Mouse (Mus musculus) WW6 (cell line): ENCODE measurements around the gene Uchl5.

ENCODE experiments used
- DNase-seq: peaks from one replicate; pipeline ENCODE4 v3.0.0-alpha.2; 2013; ENCODE audit warnings: low read depth, low spot score

Gene Uchl5

DNA sequence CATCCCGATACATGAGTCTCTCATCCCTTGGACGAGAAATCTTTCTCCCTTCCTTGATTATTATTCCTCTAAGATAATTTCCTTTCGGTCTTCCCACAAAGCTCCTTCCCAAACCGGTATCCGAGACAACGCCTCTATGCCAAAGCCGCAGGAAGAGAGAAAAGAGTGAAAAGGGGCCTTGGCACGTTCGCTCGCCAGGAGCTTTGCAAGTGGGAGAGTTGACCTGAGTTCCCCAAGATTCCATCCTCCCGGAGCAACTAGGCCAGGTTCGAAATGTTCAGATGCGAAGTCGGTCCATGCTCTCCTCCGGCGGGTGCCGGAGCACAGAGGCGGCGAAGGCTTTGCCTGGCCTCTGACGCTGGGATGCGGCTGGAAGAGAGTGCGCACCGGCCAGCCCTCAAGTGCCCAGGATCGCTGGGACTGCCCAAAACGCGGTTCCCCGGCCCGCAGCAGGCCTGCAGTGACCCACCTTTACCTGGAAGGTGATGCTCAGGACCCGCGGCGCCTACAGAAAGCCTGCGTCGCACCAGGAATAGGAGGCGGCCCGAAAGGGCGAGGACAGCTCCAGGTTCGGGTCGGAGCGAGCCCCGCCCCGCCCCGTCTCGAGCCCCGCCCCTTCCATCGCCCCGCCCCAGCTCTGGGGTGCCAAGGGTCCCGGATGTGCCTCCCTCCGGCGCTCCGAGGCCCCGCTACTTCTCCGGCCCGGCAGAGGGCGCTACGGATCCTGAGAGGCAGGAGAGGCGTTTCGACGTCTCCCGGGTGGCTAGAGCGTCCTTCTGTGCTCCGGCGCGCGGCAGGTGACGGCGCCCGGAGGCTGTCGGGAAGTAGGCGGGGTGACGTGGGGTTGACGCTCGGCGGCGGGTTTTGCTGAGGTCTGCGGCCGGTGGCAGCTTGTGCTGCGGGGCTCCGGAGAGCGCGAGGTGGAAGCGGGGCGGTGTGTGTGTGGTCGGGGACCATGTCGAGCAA is at the start of gene Uchl5, which contains the start of gene Trove2:
TSS of gene Uchl5 (plus strand) at position 827 of the 966 bp plus-strand sequence.
TSS of gene Trove2 (minus strand) at position 623 of the 966 bp plus-strand sequence.
- peak; percentile 94 for DNase-seq

DNA sequence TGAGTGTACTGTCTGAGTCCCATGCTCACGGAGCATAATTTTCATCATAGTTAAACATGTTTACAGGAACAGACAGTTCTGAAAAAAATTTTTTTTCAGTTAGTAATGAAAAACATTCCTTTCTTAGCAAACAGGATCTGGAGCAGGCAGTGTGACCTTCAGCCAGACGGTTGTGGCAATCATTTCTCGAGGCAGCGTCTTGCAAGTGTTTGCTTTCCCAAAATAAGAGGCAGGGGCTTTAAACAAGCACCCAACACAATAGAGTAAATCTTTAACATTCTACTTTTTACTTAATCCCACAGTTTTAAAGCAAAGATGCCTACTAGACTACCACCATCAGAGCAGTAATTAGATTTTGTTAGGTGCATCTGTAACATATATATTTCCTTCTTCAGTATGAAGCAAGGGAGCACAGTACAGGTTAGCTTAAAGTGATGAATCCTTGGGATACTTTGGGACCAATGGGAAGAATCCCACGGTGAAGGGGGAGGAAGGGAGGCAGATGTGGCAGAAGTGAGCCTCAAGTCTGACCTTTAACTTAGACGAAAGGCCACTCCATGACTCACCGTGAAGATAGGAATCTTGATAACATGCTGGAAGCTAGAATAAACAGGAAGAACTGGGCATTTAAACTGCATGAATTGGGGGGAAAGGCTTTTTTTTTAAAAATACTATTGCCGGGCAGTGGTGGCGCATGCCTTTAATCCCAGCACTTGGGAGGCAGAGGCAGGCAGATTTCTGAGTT is 49.2 kb upstream of the Uchl5 start:
- no peak for DNase-seq

DNA sequence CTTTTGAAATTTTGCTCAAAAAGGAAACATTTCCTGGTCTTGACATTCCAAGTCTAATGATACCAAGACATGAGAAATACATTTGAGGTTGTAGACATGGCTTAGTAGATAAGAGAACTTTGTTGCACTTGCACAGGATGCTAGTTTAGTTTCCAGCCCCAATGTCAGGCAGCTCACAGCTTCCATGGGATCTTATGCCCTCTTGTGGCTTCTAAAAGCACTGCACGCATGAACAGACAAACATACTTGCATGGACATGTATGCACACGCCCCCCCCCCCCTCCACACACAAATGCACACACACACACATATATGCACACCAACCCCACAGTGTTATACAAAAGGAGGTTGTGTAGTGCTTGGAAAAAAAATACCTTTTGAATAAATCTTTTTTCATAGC is 46.2 kb upstream of the Uchl5 start:
- DNase-seq = no peak

DNA sequence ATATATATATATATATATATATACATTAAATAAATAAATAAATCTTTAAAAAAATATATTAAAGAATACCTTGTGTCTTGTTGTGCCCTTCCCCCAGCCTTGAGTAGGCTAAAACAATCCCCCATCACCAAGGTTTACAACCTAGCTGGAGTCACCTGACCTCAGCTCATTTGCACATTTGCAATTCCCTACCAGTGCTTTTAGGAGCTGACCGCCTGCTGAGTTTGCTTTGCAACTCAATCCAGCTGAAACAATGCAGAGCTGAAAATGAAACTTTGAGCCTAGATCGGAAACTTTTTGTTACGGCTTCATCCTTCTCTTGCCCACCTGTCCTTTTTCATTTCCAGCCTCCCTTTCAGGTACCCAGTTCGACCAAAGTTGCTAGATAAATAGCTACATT is 45.4 kb upstream of the Uchl5 start:
- DNase-seq = no peak

DNA sequence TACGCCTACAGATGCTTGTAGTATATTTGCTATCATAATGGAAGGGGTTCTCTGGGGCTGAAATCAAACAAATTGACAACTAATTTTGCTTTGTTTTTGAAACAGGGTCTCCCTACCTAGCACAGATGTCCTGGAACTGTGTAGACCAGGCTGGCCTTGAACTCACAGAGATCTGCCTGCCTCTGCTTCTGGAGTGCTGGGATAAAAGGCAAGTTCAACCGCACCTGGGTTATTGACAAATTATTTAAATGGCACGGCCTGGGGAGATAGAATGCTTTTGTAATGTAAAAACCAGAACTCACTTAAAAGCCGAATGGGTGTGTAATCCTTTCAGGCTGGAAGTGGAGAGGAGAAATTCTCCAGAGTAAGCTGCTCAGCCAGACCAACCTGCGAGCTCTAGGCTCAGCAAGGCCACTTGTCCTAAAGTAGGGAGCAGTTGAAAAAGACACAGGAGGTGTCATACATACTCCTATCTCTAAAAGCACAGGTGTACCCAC is 43.1 kb upstream of the Uchl5 start:
- DNase-seq = no peak

DNA sequence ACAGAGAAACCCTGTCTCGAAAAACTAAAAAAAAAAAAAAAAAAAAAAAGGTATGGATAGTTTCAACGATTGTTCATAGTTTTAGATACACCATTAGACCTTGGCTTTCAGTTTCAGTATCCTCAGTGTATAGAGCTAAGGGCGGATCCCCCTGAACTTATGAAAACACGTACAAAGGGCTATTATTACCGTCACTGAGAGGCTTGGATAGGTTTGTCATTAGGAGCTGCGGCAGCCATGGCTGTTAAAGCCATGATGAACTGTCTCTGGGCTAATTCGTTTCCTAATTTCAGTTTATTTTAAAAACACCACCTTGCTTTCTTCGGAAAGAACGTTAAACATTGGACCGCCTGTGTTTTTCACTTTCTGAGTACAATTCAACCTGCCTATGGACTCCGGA is 38.3 kb upstream of the Uchl5 start:
- DNase-seq = no peak

DNA sequence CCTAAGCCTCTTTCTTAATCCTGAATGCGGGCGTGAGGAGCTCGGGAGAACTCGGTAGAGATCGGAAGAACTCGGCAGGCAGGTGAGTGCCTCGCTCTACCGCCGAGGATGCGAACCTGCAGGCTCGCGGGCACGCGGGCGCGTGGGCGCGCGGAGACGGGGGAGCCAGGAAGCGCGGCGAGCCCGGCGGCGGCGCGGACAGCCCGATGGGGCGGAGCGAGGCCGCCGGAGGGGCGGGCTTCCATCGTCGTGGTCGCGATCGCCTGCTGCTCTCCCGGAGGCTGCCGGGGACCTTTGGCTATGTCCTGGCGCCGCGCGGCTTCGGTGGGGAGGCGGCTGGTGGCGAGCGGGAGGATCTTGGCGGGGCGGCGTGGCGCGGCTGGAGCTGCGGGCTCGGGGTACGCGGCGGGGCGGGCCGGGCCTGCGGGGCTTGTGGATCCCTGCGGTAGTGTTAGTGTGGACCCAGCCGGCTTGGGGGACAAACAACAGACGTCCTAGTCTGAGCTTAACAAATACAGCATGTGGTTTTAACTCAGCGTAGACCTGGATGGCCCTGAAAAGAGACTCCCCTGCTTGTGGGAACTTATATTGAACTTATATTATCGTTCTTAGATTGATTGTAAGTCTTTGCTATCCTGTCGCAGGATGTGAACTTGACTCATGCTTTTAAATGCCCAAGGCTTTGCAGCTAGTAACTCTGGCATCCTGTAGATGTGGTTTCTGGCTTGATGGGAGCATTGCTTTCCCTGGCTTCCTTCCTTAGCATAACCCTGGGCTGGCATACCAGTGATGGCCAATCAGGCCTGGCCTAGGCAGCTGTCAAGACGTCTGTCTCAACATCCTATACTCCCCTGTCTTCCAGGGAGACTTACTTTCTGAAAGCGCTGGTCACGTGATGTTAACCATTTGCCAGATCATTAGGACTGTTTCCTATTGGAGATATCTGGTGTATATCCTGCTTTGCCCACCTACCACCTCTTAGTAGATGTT is 37.4 kb upstream of the Uchl5 start:
- DNase-seq = no peak

DNA sequence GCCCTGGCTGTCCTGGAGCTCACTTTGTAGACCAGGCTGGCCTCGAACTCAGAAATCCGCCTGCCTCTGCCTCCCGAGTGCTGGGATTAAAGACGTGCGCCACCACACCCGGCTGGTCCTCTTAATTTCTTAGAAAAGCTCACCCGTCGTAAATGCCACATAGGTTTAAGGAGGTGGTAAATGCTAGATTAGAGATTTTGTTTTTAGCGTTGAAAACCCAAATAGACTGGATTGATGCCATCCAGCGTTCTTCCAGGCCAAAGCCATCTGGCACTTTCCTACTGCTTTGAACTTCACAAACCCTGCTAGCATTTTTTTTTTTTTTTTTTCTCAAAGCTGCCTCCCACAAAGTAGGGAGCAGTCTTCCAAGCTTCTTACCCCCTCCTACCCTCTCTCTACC is 36.5 kb upstream of the Uchl5 start:
- DNase-seq = no peak

DNA sequence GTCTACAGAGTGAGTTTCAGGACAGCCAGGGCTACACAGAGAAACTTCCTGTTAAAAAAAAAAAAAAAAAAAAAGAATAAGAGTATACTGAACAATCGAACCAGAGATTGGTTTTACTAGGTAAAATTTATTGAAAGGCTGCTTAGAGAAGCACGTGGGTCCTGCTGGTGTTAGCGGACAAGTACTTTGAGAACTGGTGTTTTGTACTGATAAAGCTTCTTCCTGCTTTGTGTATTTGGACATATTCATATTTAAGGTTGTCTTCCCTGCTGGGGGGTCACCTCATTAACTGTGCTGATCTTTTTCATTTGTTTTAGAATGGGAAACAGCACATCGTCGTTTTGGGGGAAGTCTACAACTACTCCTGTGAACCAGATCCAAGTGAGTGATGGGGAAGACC is 35.7 kb upstream of the Uchl5 start:
- no peak for DNase-seq

DNA sequence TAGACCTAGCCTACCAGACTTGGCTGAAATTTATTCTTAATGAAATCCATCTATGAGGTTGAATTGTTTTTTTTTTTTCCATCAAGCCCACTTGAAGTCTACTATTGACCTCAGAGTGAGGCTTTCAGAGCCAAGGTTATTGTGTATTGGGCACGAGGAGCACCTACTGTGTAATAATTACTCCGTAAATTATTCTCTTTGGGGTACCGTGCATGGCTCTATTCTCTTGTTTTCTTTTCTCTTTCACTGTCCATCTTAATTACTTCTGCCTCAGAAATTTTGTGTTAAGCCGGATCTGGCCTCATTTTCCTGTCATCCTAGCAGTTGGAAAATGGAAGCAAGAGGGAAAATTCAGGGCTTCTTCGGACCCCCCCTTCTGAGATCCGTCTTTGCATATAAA is 34.9 kb upstream of the Uchl5 start:
- no peak for DNase-seq

DNA sequence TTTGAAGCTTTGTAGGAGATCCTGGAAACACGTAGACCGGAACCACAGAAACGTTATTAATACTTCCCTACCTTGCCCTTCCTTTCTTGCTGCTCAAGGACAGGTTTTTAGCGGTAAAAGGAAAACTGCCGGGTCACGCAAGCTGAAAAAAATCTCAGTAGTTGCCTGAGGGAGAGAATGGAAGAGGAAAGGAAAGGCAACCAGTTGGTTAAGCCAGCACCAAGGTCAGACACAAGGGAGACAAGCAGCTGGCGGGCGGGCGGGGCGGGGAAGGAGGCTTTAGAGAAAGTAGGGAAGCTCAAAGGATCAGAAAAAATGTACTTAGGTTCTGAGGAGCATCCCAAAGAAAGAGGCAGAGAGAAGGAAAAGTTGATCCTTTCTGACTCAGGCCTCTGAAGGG is 31.2 kb upstream of the Uchl5 start:
- DNase-seq = no peak

DNA sequence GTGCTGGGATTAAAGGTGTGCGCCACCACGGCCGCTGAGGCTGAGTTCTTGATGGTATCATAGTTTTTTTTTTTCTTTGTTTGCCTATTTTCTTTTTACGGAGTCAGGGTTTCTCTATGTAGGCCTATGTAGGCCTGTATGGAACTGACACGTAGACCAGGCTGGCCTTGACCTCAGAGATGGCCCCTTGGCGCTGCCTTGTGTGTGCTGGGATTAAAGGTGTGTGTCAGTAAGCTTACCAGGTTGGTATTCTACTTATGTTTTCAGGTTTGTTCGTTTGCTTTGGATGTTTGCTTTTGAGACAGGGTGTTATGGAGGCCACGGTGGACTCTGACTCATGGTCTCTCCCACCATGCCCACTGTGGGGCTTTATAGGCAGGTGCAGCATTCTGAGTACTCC is 14.9 kb upstream of the Uchl5 start:
- no peak for DNase-seq

DNA sequence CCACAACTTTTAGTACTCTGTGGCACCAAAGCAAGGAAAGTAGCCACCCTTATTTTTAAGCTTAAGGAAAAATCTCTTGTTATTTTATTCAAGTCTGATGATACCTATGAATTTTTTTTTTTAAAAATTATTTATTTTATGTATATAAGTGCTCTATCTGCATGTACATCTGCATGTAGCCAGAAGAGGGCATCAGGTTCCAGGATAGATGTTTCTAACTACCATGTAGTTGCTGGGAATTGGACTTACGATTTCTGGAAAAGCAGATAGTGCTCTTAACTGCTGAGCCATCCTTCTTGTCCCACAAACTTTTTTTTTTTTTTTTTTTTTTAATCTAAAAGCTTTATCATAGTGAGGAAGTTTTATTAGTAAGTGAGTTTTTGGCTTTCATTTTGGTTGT is 12.6 kb upstream of the Uchl5 start:
- DNase-seq = no peak

DNA sequence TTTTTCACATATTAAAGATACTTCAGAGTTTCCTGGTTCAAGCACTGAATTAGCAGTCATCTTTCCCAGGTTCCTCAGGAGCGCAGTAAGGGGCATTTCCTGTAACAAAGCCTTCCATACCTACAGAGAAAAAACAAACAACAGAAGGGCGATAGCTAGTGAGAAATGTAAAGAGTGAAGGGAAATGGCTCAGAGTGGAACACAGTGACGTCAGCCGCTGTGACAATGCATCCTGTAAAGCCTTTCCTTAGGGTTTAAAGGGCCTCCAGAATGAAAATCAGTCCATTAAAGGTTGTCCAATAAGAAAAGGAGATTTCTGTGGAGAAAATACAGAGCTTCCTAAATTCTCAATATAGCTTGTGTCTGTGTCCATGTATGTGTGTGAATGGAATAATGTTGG is 11.3 kb upstream of the Uchl5 start:
- no peak for DNase-seq

DNA sequence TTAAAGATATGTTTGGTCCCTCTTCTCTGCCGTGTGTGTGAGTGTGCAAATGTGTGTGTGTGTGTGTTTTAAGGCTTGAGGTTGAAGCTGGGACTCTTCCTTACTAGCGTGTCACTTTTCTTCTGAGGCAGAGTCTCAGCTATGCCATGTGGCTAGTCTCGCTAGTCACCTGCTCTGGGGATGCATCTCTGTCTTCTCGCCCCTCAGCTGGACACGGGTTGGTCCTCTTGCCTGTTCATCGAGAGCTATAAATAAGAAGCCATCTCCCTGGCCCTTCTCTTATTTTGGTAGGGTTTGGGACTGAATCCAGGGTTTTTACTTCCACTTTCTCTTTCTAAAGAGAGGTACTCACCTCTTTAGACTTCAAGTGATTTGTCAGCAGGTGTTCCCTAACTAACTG is 10.8 kb upstream of the Uchl5 start:
- no peak for DNase-seq

DNA sequence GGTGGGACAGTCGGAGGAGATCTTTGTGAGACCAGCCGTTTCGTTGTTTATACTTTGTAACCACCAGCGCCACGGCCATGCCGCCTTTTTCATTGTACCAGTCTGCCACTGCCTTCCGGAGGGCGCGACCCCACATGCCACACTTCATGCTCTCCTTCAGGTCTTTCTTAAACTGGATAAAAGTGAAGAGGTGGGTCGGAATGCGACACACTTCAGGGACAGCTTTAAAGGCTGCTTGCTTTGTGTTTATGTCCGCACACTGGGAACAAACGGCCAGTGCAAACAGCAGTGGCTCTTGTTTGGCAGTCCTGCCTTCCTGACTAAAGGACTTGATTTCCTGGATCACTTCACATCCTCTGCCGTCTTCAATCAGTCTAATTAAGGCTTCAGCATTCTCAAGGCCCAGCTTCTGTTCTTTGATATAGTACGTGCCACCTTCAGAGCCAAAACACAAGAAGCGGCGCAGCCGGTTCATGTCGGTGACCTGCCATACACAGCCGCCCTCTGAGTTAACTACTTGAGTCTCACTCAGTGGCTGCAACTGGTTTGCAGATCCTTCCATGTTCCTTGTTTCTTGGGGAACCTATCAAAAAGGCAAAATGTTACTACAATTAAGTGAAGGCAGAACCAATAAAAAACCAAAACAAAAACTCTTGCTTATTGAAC is 6.5 kb upstream of the Uchl5 start:
- no peak for DNase-seq

DNA sequence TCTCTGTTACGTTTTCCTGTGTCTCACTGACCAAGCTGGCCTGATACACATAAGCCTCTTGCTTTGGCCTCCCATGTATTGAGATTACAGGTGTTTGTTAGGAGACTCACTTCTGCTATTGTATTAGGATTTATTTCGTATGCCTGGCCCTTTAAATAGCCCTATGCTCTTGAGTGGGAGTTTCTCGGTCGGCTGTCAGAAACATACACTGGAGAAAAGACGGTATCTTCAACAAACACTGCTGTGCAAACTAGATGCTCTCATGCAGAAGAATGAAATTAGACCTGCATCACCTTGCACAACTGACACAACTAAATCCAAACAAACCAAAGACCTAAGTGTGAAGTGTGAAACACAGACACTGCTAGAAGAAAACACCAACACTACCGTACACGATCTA is 4.0 kb upstream of the Uchl5 start:
- DNase-seq = no peak

DNA sequence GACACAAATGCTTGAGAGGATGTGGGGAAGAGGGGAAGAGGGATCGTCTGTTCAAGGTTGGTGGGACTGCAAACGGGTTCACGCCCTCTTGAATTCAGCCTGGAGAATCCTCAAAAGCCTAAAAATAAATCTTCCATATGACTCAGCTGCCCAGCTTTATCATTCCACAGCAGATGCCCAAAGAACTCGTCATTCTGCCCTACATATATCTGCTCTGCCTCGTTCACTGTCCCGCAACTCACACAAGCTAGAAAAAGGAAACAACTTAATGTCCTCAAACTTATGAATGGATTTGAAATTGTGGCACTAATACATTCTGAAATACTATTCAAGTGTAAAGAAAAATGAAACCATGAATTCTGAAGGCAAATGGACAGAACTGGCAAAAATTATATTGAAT is 3.2 kb upstream of the Uchl5 start:
- DNase-seq = no peak

DNA sequence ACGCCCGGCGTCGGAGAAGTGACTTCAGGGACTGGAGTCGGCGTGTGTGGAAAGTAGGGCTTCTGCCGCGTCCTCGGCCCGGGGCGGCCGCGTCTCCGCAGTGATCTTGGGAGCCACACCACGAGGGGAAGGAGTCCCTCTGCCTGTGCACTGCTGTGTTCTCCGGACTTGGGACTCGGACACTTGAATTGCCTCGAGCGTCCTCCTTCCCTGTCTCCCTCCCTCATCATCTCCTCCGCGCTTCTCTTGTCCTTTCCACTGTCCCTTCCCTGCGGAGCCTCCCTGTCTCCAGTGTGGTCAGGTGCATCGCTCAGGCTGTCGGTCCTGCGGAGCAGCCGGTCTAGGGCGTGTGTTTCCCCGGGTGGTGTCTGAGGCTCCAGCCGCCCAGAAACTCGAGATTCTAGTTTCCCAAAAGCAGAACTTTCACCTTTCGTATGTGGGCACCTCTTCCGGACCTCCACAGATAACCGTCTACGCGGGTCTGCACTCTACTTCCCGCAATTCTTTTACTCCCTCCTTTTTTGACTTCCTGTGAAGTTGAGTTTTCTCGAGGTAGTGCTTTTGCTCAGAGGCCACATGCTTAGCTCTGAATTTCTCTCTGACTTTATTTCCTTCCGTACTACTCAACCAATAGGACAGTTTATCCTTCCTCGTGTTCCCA is 616 bp downstream of the Uchl5 start:
- DNase-seq = peak; percentile 22

DNA sequence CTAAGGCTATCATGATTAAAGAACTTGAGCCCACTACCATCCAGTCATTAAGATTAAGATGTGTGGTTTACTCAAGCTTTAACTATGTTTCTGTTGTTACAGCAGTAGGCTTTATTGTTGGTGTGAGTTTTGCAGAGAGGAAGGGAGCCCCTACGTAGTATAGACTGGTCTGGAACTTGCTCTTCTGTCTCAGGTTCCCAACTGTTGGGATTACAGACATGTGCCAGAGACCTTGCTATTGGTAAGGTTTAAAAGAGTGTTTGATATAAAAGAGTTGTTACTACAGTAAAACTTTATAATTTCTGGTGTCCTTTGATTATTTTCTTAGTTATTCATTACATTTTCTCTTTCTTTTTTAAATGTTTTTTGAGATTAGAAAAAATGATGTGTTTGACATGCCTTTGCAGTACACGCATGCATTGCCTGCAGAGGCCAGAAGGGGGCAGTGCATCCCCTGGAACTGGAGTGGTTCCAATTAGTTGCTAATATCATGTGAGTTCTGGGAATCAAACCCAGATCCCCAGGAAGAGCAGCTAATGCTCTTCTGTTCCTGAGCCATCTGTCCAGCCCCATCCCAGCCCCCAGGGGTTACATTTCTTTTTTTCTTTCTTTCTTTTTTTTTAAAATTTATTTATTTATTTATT is 11.6 kb downstream of the Uchl5 start:
- no peak for DNase-seq
